Mouse (Mus musculus) limb, embryonic 14.5 days (tissue): ENCODE results near the gene Car12. TPM values are rescaled to one million over a fixed set of nuclear protein-coding genes. Genes with fewer than 3 reads are reported as not detected.
A peak's percentile ranks its signal among the peaks of the same experiment; 100 is the strongest.

Source experiments
- ATAC-seq: fragments of 200-750 bp; cut with Nextera tagmentation; 2 replicates; pipeline ENCODE4 v1.8.0; 2017; ENCODE audit warnings: low read depth, moderate number of reproducible peaks, moderate TSS enrichment; ENCODE audit not compliant: low FRiP score
- DNase-seq: peaks from one replicate; pipeline ENCODE4 v3.0.0-alpha.2; 2015; ENCODE audit warnings: low spot score
- H3K27ac ChIP-seq: fragments of 300-500 bp; sonication (generic); replicated peaks from 2 replicates; pipeline ENCODE4 v1.5.1; 2014; ENCODE audit warnings: low read depth, mild to moderate bottlenecking, low read length, moderate library complexity, mixed read lengths
- H3K27me3 ChIP-seq: fragments of 300-500 bp; sonication (generic); 2 replicates; pipeline ENCODE4 v1.6.1; 2014; ENCODE audit warnings: low read length, mixed read lengths; ENCODE audit not compliant: control insufficient read depth, insufficient read depth
- H3K36me3 ChIP-seq: fragments of 300-500 bp; sonication (generic); 2 replicates; pipeline ENCODE4 v1.6.1; 2014; ENCODE audit warnings: mild to moderate bottlenecking, low read length, moderate library complexity, mixed read lengths; ENCODE audit not compliant: control insufficient read depth, insufficient read depth
- H3K4me1 ChIP-seq: fragments of 300-500 bp; sonication (generic); 2 replicates; pipeline ENCODE4 v1.6.1; 2014; ENCODE audit warnings: antibody characterized with exemption, low read length, mixed read lengths; ENCODE audit not compliant: control insufficient read depth, insufficient read depth
- H3K4me2 ChIP-seq: fragments of 300-500 bp; sonication (generic); replicated peaks from 2 replicates; pipeline ENCODE4 v1.6.1; 2014; ENCODE audit warnings: low read depth, mild to moderate bottlenecking, low read length, moderate library complexity; ENCODE audit not compliant: severe bottlenecking
- H3K4me3 ChIP-seq: fragments of 300-500 bp; sonication (generic); replicated peaks from 2 replicates; pipeline ENCODE4 v1.5.1; 2014; ENCODE audit warnings: low read length
- H3K9ac ChIP-seq: fragments of 300-500 bp; sonication (generic); 2 replicates; pipeline ENCODE4 v1.6.1; 2014; ENCODE audit warnings: mild to moderate bottlenecking, low read depth, low read length, moderate library complexity; ENCODE audit not compliant: severe bottlenecking
- H3K9me3 ChIP-seq: fragments of 300-500 bp; sonication (generic); 2 replicates; pipeline ENCODE4 v1.6.1; 2016; ENCODE audit warnings: low read length; ENCODE audit not compliant: control insufficient read depth
- POLR2A ChIP-seq: fragments of 200-500 bp; IDR thresholded peaks from 2 replicates; pipeline ENCODE4 v1.8.0; 2012; ENCODE audit warnings: inconsistent platforms, mild to moderate bottlenecking, moderate library complexity, borderline replicate concordance; ENCODE audit not compliant: insufficient read depth, insufficient read length; ENCODE audit errors: extremely low read depth
- WGBS: fragments of 180-500 bp; shearing (Covaris S2); extraction: QIAGEN DNeasy Blood & Tissue Kit; methylation state at CpG from one replicate; pipeline ENCODE4 v1.1.7; 2014; 5-methylcytosine and 5-hydroxymethylcytosine counted together
- polyA plus RNA-seq, 2 experiments: library from polyadenylated mRNA; depleted of rRNA in 1 of 2; stranded (reverse) in 1 of 2; unstranded in 1 of 2; fragments of >200 nt; fragmentation: Nextera tagmentation in 1 of 2; extraction: Ambion mirVana in 1 of 2; gene quantifications; 2 replicates each; pipeline versions ENCODE4 v1.2.1 to v1.2.3; 2012 to 2014

The Car12 gene
- polyA plus RNA-seq, 2 experiments, result 17.8 to 36.5 TPM

DNA sequence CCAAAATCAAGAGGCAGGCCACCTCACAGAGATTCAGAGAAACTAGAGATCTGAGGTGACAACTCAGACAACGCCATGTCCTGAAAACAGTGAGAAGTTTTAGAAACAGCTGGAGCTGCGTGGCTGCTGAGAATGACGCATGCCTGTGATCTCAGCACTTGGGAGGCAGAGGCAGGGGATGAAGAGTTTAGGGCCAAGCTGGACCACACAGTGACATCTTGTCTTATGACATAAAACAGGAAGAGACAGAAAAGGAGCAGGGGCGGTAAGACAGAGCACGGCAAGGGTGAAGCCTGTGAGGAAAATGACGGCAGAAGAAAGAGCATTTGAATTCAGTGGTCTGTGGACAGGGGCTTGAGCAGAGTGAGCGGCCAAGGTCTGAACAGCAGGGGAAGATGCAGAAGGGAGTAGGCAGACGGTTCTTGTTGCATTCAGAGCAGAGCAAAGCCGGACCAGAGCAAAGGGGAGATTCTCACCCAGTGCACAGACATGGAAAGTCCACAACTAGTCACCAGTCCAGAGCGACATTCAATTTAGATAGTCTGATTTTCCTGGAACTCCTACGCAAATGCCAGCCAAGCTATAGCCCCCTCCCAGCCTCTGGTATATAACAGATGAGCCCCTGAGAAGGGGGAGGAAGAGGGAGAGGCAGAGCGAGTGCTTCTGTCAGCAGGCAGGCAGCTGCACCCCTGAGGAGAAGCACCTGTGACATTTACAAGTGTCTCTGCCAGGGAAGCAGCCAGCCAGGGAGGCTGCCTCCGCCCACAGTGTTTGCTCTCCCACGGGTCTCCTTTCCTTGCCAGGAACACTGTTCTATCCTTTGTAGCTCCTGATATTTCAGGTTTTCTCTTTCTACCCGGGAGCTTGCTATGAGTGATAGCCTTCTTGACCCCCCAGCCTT lies 19.6 kb downstream of the Car12 start:
- H3K9me3 ChIP-seq, result no peaks in the 10 kb centered on the region
- no peak overlapping the region for H3K27ac ChIP-seq

DNA sequence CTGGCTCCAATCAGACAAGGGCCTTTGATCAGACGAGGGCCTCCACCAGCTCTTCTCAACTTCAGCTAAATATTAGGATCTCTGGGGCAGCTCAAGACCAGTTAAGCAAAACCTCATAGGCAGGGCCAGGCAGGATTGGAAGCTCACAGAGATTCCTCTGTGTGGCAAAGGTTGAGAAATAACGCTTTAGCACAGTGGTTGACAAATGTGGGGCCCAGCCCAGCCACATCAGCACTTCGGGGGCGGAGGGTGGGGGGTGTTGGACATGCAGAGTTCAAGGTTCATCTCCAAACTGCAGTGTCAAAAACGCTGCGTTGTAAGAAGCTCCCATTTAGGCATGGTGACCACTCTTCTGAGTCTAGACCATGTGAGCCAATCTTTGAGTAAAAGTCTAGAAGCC lies 21.1 kb downstream of the Car12 start:
- Histone ChIP-seq H3K27ac (no peak overlapping the region), H3K9ac (no peak overlapping the region), H3K4me1 (peaks cover 2% of the 10 kb centered on the region; the same call in 1 of the 2 replicates), H3K36me3 (no peaks in the 10 kb centered on the region), H3K27me3 (no peaks in the 10 kb centered on the region), H3K9me3 (no peaks in the 10 kb centered on the region), H3K4me3 (no peak overlapping the region), H3K4me2 (no peak overlapping the region)
- WGBS, result 80% methylated on average over 6 of the region's 6 CpGs
- no peak for TF ChIP-seq POLR2A
- DNase-seq, result no peak
- ATAC-seq, result no peak

More for the DNA sequence above, 19.6 kb downstream of the Car12 start:
- H3K4me3 ChIP-seq, result no peak overlapping the region
- WGBS, result 39% methylated on average over 15 of the region's 15 CpGs
- ATAC-seq (peak; percentile 41; the same call in 1 of the 2 replicates), DNase-seq (peak; percentile 43)
- no peak overlapping the region for H3K9ac ChIP-seq
- no peaks in the 10 kb centered on the region for H3K36me3 ChIP-seq
- TF ChIP-seq POLR2A, result no peak
- H3K27me3 ChIP-seq, result no peaks in the 10 kb centered on the region
- H3K4me1 ChIP-seq, result no peaks in the 10 kb centered on the region
- no peak overlapping the region for H3K4me2 ChIP-seq

DNA sequence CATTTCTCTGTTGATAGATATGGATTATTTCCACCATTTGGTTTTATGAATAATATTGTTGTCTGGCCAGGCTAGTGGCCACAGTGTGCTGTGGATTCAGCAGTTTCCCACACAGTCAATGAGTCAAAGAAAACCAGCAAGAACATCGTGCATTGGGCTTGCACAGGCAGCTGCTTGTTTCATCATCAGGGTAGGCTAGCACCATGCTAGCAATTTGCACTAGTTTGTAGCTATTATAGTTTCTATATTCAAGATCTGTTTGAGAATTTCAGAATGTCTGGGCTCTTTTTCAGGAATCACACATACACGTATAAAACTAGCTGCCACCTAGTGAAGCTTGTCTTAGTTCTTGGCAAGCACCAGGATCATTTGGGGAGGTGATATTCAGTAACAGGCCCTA lies 21.6 kb downstream of the Car12 start:
- no peak overlapping the region for H3K4me3 ChIP-seq

DNA sequence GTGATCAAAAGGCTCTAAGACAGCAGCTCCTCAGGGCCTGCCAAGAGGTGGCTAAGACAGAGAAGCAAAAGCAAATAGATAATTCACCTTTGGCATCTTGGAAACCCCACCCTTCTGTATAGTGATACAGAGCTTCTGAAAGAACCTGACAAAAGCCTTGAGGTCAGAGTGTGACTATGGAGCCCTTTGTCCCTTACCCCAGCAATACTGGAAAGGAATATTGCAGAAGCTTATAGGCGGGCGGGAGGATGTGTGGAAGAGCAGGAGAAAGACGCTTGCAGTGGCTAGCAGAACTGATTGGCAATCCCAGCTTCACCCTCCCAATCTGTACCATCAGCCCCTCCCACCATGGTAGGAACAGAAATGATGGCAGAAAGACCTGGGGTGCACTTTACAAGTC lies 22.5 kb downstream of the Car12 start:
- no peak for TF ChIP-seq POLR2A
- DNase-seq (no peak), ATAC-seq (no peak)
- 84% methylated on average over 3 of the region's 3 CpGs for WGBS
- Histone ChIP-seq H3K4me3 (no peak overlapping the region), H3K9me3 (no peaks in the 10 kb centered on the region), H3K36me3 (no peaks in the 10 kb centered on the region), H3K4me2 (no peak overlapping the region), H3K4me1 (peaks cover 5% of the 10 kb centered on the region; the same call in 1 of the 2 replicates), H3K9ac (no peak overlapping the region), H3K27ac (no peak overlapping the region), H3K27me3 (no peaks in the 10 kb centered on the region)

More for the DNA sequence above, 21.6 kb downstream of the Car12 start:
- no peak for DNase-seq
- no peaks in the 10 kb centered on the region for H3K9me3 ChIP-seq
- ATAC-seq, result no peak
- H3K4me2 ChIP-seq, result no peak overlapping the region
- H3K27ac ChIP-seq, result no peak overlapping the region
- no peak for TF ChIP-seq POLR2A
- H3K9ac ChIP-seq, result no peak overlapping the region
- whole genome bisulfite sequencing, result 77% methylated on average over 2 of the region's 2 CpGs
- no peaks in the 10 kb centered on the region for H3K27me3 ChIP-seq
- no peaks in the 10 kb centered on the region for H3K36me3 ChIP-seq
- peaks cover 5% of the 10 kb centered on the region; the same call in 1 of the 2 replicates for H3K4me1 ChIP-seq

DNA sequence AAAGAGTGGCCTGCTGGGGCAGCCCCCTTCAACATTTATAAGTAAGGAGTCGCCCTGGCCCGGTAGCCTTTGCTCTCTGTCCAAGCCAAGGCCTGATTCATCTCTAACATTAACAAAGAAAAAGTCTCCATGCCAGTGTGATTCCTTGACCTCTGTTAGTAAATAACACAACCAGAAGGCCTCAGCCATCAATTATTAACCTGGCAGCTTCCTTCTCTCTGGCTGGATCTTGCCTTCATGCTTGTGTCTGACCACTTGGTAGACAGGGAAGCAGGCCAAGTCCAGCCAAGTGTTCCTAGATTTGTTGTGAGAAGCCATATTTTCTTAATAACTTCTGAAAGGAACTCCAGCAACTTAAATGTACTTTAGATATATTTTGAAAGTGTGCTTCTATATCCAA lies 23.1 kb downstream of the Car12 start:
- ATAC-seq (no peak), DNase-seq (no peak)
- H3K4me2 ChIP-seq, result no peak overlapping the region
- no peak overlapping the region for H3K9ac ChIP-seq
- peaks cover 5% of the 10 kb centered on the region; the same call in 1 of the 2 replicates for H3K4me1 ChIP-seq
- H3K27me3 ChIP-seq, result no peaks in the 10 kb centered on the region
- no peaks in the 10 kb centered on the region for H3K36me3 ChIP-seq
- no peak for TF ChIP-seq POLR2A
- H3K27ac ChIP-seq, result no peak overlapping the region
- no peak overlapping the region for H3K4me3 ChIP-seq
- WGBS, result 93% methylated on average over 2 of the region's 2 CpGs
- H3K9me3 ChIP-seq, result no peaks in the 10 kb centered on the region
